Mouse (Mus musculus) kidney, adult 9 months (tissue): ENCODE measurements at regions not wholly inside any gene's neighbourhood (a gene's known extent, or its start where the extent isn't known, plus 50 kb on each side); places are given as distances from the start of the nearest gene placed in this dataset.

Experiments used
- DNase-seq: peaks from one replicate; pipeline ENCODE4 v3.0.0; 2022

- DNase-seq = no peak
Measured at GRCm38 (mm10) chr7:68579216-68579615, 169.8 kb downstream of the Arrdc4 start.

GRCm38 (mm10) chr7:68571315-68571714 is 177.7 kb downstream of the Arrdc4 start:
- no peak for DNase-seq

GRCm38 (mm10) chr7:68568127-68568510 is 180.9 kb downstream of the Arrdc4 start:
- DNase-seq = no peak

GRCm38 (mm10) chr7:68567452-68568126 is 181.5 kb downstream of the Arrdc4 start:
- no peak for DNase-seq

- no peak for DNase-seq
Measured at GRCm38 (mm10) chr7:68559440-68560343, 189.3 kb downstream of the Arrdc4 start.

- no peak for DNase-seq
Measured at GRCm38 (mm10) chr7:68550330-68550729, 198.7 kb downstream of the Arrdc4 start.

- DNase-seq = no peak
Measured at GRCm38 (mm10) chr7:68548176-68548575, 200.9 kb downstream of the Arrdc4 start.

GRCm38 (mm10) chr7:68544136-68544535 is 204.9 kb downstream of the Arrdc4 start:
- no peak for DNase-seq

- peak; percentile 45 for DNase-seq
Measured at GRCm38 (mm10) chr7:68509096-68509495, 235.5 kb downstream of the Fam169b start.

- no peak for DNase-seq
Measured at GRCm38 (mm10) chr7:68491143-68491810, 217.6 kb downstream of the Fam169b start.

GRCm38 (mm10) chr7:68486676-68487075 is 213.0 kb downstream of the Fam169b start:
- no peak for DNase-seq

- DNase-seq = no peak
Measured at GRCm38 (mm10) chr7:68482553-68482952, 208.9 kb downstream of the Fam169b start.

GRCm38 (mm10) chr7:68480770-68481169 is 207.1 kb downstream of the Fam169b start:
- DNase-seq = peak; percentile 68

GRCm38 (mm10) chr7:68480336-68480735 is 206.7 kb downstream of the Fam169b start:
- no peak for DNase-seq

GRCm38 (mm10) chr7:68478044-68478443 is 204.4 kb downstream of the Fam169b start:
- DNase-seq = peak; percentile 9

GRCm38 (mm10) chr7:68472800-68473199 is 199.2 kb downstream of the Fam169b start:
- DNase-seq = peak; percentile 72

- DNase-seq = peak; percentile 62
Measured at GRCm38 (mm10) chr7:68470983-68471382, 197.3 kb downstream of the Fam169b start.

- peak; percentile 32 for DNase-seq
Measured at GRCm38 (mm10) chr7:68468574-68468973, 194.9 kb downstream of the Fam169b start.

GRCm38 (mm10) chr7:68457842-68458241 is 184.2 kb downstream of the Fam169b start:
- DNase-seq = no peak

GRCm38 (mm10) chr7:68455451-68455850 is 181.8 kb downstream of the Fam169b start:
- DNase-seq = no peak

GRCm38 (mm10) chr7:68453028-68453692 is 179.5 kb downstream of the Fam169b start:
- no peak for DNase-seq

- no peak for DNase-seq
Measured at GRCm38 (mm10) chr7:68444426-68445095, 170.9 kb downstream of the Fam169b start.
